Mouse (Mus musculus) right cerebral cortex, postnatal 36 days (tissue): ENCODE measurements around the gene Creld1.

Experiments
- DNase-seq, 2 experiments: peaks; one replicate each; pipeline ENCODE4 v3.0.0; 2022; ENCODE audit warnings: low spot score in 2 of 2, mixed read lengths in 1 of 2

Gene Creld1

GRCm38 (mm10) chr6:113483100-113483615 is at the start of gene Creld1:
Creld1 (plus strand) TSS chr6:113483297.
- DNase-seq = peak; percentile 94

DNA sequence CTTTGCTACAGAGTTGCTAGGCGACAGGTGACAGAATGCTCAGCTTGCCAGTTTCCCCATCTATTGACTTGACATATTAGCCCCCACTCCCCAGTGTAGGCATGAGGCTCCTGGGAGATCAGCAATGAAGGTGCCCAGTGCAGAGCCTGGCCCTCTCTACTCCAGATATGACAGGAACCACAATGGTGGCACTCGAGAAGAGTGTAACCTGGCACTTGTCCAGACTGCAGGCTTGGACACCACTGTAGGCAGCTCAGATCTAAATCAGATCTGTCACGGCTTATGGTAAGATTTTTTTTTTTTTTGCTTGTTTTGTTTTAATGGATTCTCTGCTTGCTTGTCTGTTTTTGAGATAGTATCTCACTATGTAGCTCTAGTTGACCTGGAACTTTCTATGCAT is 49.4 kb upstream of the Creld1 start:
- no peak for DNase-seq

DNA sequence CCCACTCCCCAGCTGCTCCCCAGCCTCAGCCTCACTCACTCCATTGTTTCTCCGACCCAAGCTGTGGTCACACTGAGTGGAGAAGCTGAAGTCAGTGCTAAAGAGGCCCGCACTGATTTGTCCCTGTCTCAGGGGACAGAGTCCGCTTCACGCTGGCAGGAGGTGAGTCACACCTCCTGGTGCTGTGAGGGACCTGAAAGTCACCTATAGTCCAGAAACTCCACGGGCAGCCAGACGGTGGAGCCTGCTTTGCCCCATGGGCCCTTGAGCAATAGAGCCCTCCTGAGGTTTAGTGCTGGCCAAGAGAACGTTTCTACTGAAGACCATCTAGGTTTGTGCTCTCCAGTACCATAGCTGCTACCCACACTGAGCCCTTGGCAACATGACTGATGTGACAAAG is 48.4 kb upstream of the Creld1 start:
- no peak for DNase-seq

- no peak for DNase-seq
Measured at GRCm38 (mm10) chr6:113435664-113436205, 47.4 kb upstream of the Creld1 start, which contains the start of gene Cidec. Cidec (minus strand) TSS chr6:113435760.

- no peak for DNase-seq
Measured at GRCm38 (mm10) chr6:113437135-113437534, 46.0 kb upstream of the Creld1 start.

DNA sequence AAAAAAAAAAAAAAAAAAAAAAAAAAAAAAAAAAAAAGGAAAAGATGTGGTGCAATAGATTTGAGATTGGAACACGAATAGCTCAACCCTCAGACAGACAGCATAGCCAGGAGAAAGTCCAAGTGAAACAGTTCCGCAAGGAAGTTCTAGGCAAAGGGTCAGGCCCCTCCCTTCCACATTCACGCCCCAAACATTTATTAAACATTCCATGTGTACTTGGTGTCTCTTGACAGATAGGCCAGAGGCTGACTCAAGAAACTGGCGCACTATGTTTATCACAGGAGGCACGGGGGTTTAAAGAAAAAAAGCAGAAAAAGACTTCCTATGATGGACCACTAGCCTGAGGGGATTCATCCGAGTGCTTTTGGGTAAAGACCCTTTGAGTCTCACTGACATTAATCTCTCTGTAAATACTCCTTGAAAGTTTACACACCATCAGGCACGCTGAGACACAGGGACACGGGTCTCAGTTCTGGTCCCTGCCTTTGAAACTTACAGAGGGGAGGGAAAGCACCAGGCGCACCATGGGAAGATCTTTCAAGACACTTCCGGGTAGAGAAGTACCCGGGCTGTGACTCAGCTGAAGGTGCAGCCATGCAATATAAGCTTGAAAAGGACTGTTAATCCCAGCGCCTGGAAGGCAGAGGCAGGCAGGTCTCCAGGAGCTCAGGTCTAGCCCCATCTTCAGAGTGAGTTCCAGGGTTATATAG is 44.2 kb upstream of the Creld1 start:
- DNase-seq = no peak

DNA sequence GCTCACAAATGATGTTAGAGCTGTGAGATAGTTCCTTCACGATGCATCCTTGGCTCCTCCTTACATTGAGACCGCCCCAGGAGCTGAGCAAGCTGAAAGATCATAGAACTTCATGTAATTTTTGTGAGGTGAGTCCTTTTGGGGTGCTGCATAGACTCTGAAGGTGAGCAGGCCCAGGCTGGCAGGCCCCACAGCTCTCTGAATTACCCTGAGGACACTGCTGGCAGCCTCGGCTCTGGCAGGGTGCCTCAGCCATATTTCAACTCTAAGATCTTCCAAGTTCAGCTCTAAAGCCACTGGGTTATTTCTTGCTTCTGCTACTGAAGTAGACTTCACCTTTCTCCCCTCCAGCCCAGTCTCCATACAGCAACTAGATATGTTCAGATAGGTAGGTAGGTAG is 42.4 kb upstream of the Creld1 start:
- DNase-seq = no peak

DNA sequence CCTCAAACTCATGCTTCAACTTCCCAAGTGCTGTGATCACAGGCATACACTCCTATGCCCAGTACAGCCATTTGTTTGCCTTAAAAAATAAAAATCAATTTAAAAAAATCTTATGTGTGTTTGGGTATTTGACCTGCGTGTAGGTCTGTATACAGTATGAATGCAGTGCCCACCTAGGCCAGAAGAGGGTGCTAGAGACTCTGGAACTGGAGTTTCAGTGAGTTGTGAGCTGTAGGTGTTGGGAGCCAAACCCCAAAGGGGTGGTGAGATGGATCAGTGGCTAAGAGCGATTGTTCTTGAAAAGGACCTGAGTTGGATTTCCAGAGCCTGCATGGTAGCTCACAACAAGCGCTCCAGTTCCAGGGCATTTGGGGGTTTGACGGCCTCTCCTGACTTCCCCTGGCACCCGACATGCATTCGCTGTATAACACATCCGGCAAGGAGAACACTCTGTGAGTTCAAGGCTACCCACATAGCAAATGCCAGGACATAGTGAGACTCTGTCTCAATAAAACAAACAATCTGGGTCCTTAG is 41.9 kb upstream of the Creld1 start:
- DNase-seq = peak; percentile 29 to 40

- DNase-seq = no peak
Measured at GRCm38 (mm10) chr6:113442087-113442441, 41.0 kb upstream of the Creld1 start.

DNA sequence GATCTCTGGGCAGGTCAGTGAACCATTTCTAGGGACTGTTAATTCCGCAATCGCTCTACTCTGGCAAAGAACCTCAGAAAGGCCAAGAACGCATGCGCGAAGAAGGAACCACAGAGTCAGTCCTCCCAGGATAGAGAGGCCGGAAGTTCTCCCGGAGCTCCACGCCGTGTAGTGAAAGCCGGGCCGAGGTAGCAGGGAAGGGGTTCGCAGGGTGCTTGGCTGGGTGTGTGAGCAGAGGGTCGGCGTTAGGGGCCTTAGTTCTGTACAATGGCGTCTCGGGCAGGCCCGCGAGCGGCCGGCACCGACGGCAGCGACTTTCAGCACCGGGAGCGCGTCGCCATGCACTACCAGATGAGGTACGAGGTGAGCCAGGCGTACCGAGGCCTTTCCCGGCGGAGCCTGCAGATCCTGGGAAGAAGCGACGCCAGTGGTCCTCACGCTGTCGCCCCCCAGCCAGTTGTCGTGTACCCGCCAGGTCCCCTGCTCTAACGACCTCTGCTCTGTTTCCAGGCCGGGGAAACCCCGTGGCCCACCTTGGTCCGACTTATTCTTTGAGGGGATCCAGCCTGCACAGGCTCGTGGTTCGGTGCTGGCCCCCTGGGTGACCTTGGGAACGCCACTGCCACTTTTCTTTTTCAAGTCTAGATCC is 40.5 kb upstream of the Creld1 start, which contains the start of gene Jagn1:
Jagn1 (plus strand) TSS at position 128 of the 649 bp plus-strand sequence.
- DNase-seq = peak; percentile 84 to 87

GRCm38 (mm10) chr6:113443091-113443490 is 40.0 kb upstream of the Creld1 start:
- DNase-seq = no peak

GRCm38 (mm10) chr6:113444207-113444965 is 38.7 kb upstream of the Creld1 start:
- no peak for DNase-seq

DNA sequence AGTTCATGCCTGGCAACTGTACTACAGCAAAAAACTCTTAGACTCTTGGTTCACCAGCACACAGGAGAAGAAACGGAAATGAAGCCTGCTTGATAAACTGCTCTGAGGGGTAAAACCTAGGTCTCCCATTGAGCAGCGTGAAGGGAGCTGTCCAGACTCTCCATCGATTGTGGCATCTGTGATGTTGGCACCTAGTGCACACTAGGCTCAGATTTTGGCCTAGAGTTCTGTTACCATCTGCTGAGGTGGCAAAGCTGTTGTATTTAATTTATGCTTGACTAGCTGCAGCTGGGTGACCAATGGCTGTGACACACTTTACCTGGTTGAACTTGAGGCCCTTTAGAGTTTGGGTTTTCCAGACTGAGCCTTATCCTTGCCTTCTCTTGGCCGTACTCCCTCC is 35.5 kb upstream of the Creld1 start:
- DNase-seq = no peak

DNA sequence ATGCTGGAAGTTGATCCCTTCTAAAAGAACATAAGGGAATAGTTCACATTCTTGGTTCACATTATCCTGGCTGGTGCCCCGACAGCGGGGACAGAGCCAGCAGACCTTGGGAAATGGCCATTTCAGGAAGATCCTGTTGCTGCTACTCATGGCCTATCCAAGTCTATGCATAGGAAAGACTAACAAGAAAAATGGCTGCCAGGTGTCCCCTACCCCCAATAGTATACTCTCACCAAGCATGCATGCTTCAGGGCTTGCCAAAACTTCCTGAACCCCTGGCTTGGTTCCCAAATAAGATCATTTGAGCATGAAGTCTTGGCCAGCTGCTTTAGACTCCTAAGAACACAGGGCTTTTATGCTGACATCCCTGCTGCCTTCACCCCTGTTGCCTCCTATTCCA is 31.3 kb upstream of the Creld1 start:
- DNase-seq = no peak

DNA sequence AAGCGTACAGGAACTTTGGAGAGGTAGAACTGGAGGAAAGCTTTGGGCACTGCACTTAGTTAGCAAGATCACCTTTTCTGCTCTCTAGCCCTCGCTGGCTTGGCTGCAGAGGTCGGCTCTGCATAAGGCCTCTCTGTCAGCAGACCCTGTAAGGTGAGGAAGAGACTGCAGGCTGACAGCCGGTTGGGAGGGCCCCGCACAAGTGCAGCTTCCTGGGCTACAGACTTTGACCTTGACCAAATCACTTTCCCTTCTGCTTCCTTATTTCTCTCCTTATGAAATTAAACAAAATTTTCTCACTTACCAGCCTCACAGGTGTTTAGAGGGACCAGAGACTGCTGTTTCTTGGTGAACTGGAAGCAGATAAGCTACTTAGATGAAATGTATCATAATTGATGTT is 28.1 kb upstream of the Creld1 start:
- no peak for DNase-seq

DNA sequence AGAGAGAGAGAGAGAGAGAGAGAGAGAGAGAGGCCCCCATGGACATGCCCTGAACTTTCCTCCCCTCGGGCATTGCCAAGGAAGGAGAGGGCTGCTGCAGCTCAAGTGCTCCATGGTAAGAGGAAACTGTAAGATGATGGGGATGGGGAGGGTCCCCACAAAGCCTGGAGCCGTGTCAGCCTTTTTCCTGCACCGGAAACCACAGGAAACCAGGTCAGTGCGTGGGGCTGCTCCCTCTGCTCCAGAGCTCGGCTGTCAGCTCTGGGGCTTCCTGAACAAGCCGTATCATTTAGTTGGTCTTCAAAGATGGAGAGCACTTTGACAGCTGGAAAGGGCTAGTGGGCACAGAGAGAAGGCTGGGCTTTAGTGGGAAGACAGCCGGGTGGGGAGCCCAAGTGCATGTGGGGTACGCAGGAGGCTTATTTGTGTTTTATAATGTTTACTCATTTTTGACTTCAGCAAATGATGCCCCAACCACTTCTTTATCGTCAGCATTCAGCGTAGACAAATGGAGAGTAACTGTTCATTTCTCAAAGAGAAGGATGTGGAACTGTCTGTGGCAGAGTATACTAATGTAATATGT is 25.1 kb upstream of the Creld1 start, which contains the start of gene Il17re:
Il17re (plus strand) TSS at position 533 of the 583 bp plus-strand sequence.
- no peak for DNase-seq

DNA sequence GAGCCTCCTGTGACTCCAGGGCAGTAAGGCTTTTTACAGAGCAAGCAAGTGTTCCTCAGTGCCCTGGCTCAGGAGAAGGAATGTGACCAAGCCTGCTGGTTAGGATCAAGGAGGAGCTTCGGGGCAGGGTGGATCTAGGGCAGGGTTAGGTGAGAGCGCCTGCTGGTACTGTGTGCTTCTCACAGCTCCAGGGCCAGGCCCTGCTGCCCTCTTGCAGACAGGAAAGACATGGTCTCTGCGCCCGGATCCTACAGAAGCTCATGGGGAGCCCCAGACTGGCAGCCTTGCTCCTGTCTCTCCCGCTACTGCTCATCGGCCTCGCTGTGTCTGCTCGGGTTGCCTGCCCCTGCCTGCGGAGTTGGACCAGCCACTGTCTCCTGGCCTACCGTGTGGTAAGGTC is 24.5 kb upstream of the Creld1 start:
- DNase-seq = no peak

- DNase-seq = no peak
Measured at GRCm38 (mm10) chr6:113464040-113464439, 19.1 kb upstream of the Creld1 start.

- DNase-seq = no peak
Measured at GRCm38 (mm10) chr6:113465602-113466001, 17.5 kb upstream of the Creld1 start.

DNA sequence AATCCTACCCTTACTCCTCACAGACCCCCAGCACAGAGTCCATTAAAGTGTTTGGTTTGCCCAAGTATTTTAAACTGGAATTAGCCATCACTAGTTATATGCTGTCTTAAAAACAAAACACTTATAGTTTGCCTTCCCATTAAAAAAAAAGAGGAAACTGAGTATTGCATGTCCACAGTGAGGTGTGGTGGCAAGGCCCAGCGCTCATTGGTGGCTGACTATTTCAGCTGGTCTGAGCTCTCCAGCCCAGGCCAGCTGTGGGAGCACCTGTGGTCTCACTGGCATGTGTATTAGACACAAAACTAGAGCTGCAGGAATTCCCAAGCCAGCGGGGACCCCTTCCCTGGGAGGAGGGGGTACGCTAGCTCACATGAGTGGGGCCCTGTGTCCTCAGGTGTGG is 14.6 kb upstream of the Creld1 start:
- no peak for DNase-seq

GRCm38 (mm10) chr6:113469021-113469420 is 14.1 kb upstream of the Creld1 start:
- no peak for DNase-seq
